Mouse (Mus musculus) right cerebral cortex, postnatal 25 days (tissue): ENCODE results near the gene Zfp710.

ENCODE experiments used
- DNase-seq: peaks from one replicate; pipeline ENCODE4 v3.0.0; 2022

Gene Zfp710

GRCm38 (mm10) chr7:80081586-80082554 lies 57.3 kb downstream of the Zfp710 start:
- DNase-seq: no peak

DNA sequence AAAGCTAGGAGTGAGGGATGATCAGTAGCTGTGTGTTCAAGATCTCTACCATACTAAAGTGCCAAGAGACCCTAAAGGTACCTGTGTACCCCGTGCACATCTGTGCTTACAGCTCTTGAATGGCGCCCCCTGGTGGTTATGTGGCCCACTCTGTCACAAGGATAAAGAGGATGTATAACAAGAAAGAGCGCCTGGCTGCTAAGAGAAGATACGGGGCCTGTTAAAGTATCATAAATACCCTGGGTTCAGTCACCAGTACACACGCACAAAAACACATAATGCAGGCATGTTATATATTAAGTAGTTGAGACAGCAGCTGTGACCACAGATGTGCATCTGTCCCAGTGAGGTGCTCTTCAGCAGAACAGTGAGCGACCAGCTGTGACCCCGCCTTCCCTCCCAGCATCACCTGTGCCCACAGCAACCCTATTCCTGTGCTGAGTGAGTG lies 59.9 kb downstream of the Zfp710 start:
- DNase-seq: no peak

DNA sequence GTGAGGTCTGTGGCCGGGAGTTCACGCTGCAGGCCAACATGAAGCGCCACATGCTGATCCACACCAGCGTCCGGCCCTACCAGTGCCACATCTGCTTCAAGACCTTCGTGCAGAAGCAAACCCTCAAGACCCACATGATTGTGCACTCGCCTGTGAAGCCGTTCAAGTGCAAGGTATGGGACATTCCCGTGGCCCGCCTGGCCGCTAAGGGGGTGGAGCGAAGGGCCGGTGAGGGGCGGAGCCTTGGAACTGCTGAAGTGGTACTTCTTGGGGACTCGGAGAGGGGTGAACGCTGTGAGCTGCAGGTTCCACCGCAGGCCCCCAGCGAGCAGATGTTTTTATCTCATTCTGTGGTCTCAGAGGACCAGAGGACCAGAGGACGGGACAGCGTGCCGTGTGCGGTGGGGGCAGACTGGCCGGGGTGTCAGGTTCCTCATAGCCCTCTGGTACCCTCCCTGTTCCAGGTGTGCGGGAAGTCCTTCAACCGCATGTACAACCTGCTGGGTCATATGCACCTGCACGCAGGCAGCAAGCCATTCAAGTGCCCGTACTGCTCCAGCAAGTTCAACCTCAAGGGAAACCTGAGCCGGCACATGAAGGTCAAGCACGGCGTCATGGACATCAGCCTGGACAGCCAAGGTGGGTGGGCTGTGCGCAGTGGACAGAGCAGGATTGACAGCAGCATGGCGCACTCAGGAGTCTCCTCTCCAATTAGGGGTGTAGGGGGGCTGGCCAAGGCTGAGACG lies 61.5 kb downstream of the Zfp710 start:
- no peak for DNase-seq

GRCm38 (mm10) chr7:80088191-80088590 lies 63.6 kb downstream of the Zfp710 start:
- no peak for DNase-seq

DNA sequence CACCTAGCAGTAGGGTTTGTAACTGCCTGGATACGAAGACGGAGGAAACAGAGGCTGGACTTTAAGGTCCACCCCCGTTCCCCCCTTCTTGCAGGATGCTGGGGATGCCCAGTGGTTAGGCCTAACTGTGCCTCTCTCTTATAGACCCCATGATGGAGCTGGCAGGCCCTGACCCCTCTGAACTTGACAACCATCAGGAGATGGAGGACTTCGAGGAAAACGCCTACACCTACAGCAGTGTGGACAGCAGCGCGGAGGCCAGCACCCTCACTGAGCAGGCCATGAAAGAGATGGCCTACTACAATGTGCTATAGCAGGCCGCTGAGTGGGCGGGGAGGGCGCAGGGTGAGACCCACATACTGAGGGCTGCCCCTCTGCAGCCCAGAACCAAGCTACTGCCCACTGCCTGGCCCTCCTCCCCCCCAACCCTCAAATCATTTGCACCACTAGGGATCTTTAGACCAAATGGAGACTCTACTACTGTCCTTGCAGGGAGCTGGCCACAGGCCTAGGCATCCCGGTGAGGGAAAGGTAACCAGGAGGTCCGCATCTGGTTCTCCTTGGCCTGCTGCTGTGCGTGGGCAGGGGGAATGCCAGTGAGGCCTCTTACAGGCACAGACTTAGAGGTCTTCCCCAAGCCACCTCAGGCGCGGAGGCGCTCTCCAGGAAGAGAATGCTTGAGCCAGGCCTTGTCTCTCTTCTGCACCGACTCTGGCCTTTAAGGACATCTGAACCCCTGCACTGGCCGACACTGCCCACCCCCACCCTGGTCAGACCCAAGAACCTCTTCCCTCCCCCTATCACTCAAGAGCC lies 65.8 kb downstream of the Zfp710 start:
- DNase-seq: no peak

GRCm38 (mm10) chr7:80091004-80091865 lies 66.6 kb downstream of the Zfp710 start:
- DNase-seq: no peak

DNA sequence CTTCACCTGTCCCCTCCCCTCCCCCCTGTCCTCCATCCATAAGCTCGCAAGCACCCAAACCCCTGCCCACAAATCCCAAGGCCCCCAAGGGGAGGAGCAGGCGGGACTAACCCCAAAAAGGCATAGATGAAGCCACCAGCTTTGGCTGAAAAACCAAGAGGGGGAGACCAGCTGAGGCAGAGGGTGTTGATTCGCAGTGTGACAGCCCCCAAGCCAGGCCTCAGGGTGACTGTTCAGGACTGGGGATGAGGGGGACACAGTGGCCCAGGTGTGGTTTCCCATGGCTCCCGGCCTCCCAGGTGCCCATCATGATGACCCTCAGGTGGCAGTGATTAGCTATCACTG lies 67.2 kb downstream of the Zfp710 start:
- no peak for DNase-seq

DNA sequence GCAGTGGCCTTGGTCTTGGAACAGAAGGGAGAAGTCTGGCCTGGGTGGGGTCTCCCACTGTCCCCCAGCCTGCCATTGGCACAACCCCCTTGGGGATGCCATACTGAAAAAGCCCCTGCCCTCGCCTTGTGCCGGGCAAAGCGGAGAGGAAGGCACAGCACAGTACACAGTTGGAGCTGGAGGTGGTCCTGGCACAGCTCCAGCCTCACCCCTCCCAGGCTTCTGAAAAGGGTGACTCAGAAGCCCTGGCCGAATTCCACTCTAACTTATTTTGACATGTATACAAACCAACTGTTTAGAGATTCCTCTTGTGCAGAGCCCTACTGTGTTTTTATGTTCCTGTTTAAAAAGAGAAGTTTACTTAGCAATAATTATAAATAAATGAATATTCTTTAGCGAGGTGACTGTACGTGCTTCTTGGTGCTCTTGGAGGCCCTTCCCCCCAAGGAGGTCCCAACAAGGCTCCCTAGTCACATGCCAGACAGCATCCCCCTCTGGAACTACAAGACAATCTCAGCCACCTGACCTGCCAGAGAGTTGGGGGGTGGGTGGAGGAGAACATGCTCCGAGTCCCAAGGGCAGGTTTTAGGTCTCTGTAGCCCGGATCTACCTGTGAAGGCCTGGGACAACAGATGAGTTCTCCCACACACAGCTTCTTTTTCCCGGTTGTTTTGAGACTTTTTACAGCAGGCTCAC lies 67.9 kb downstream of the Zfp710 start:
- DNase-seq: peak; percentile 70

GRCm38 (mm10) chr7:80094481-80094880 lies 69.9 kb downstream of the Zfp710 start:
- no peak for DNase-seq

GRCm38 (mm10) chr7:80095598-80096309 lies 71.1 kb downstream of the Zfp710 start:
- no peak for DNase-seq

- DNase-seq: no peak
Observed at GRCm38 (mm10) chr7:80098389-80098976, 73.9 kb downstream of the Zfp710 start.

GRCm38 (mm10) chr7:80103335-80103734 lies 78.7 kb downstream of the Zfp710 start:
- no peak for DNase-seq

GRCm38 (mm10) chr7:80105637-80106390 lies 81.2 kb downstream of the Zfp710 start:
- DNase-seq: no peak

DNA sequence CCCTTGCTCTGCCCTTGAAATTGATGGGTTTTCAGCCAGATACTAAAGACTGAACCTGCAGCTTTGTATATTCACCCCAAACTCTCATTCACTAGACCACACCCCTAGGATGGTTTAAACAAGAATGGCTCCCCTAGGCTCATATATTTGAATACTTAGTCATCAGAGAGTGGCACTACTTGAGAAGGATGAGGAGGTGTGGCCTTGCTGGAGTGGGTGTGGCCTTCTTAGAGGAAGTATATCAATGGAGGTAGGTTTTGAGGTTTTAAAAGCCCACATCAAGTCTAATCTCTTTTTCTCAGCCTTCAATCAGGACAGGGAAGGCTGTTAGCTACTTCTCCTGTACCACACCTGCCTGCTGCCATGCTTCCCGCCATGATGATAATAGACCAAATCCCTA lies 81.8 kb downstream of the Zfp710 start:
- DNase-seq: no peak

DNA sequence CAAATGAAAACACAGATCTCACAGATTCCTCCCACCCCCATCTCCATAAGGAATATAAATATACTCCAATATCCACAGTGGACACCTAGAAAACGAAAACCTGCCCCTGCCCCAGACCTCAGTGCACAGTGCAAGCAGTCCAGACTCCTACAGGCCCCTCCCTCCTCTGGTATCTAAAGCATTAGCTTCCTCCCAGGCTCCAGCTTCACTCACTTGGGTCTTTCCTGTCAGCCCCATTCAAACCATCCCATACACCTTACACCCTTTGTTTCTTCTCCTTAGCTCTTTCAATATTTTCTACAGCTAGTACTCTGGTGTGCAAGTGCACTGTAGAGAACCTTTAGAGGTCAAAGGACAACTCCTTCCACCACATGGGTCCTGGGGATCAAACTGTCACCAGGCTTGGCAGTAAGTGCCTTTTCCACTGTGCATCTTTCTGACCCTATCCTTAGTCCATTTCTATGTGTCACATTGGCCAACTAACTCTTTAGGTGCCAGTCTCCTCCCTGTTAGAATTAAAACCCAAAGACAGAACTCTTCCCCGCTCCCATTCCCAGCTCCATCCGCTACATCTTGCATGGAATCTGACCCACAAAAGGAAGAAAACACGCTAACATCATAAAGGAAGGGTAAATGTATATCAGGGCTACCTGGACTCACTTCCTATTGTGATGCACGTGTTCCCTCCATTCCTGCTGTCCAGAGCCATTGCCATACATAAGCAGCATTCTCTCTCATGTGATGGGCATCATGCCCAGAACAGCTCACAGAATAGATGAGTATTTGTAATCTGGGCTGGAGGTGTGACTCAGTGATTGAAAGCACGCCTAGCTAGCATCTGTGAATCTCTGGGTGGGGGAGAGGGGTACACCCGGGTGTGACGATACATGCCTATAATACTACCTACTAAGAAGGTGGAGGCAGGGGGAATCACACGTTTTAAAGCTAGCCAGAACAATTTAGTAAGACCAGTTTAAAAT lies 86.7 kb downstream of the Zfp710 start:
- peak; percentile 50 for DNase-seq

DNA sequence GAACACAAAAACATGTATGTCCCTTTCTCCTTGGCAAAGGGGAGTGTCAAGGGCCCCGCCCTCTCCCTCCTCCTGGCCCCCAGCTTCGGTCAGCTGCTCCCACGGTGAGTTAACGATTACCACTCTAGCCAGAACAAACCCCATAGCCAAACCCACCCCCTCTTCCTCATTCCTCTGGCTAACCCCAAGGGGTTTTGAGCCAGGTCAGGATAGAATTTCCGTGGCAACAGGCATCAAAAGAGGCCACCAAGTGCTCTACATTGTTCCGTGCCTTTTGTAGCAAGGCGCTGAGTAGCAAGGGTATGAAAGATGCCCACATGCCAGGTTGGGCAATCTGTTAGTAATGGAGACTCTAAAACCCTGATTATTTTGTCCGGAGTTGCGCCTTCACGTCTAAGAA lies 89.4 kb downstream of the Zfp710 start:
- no peak for DNase-seq

- DNase-seq: no peak
Observed at GRCm38 (mm10) chr7:80114451-80115223, 90.0 kb downstream of the Zfp710 start.

GRCm38 (mm10) chr7:80115224-80115590 lies 90.6 kb downstream of the Zfp710 start, which contains the start of gene Idh2:
TSS of gene Idh2 (minus strand) at chr7:80115392.
- peak; percentile 89 for DNase-seq
